Mouse (Mus musculus) olfactory bulb, adult 2 months (tissue): ENCODE measurements around the gene Klb.

Experiments used
- CTCF ChIP-seq: fragments of 200-500 bp; IDR thresholded peaks from 2 replicates; pipeline ENCODE4 v1.5.1; 2012; ENCODE audit warnings: low read depth, mild to moderate bottlenecking, low read length, moderate library complexity; ENCODE audit not compliant: insufficient read depth
- POLR2A ChIP-seq: fragments of 200-500 bp; IDR thresholded peaks from 2 replicates; pipeline ENCODE4 v1.6.1; 2012; ENCODE audit warnings: mild to moderate bottlenecking, low read depth, low read length, moderate library complexity; ENCODE audit not compliant: insufficient read depth

DNA sequence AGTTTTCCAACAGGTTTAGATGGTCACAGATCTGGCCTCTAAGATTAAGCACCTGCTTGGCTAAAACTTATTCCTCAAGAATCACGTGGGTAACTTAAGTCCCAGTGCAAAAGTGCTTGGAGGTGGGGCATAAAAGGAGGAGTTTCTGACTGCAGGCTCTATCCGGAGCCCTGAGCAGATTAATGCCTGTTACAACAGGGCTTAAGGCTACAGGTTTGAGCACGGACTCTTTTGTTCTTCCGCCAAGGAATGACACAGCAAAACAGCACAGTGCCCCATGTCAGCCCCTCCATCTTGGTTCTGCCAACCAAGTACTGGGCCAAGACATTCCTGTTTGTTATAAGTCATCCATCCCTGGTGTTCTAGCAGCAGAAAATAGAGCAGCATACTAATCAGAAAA, 80.2 kb downstream of the Klb start:
- TF ChIP-seq CTCF (no peak), POLR2A (no peak)
